Mouse (Mus musculus): ENCODE measurements around the gene Tanc1. TPM values are rescaled to one million over a fixed set of nuclear protein-coding genes. Genes with fewer than 3 reads are reported as not detected.

The Tanc1 gene
- polyA plus RNA-seq, 1 experiment = 1.00 TPM

- TF ChIP-seq GATA1 (IDR thresholded peaks at IDR 0.05; ENCODE audit: borderline replicate concordance, low read length) (no peak), FLI1 (IDR thresholded peaks at IDR 0.05; ENCODE audit: low read length) (no peak)
- Histone ChIP-seq H3K4me3 (replicated peaks) (no peak overlapping the region), H3K4me1 (peaks cover 30% of the 10 kb centered on the region), H3K36me3 (replicated peaks; ENCODE audit: low read length) (peaks cover 5% of the 10 kb centered on the region), H3K9me3 (peaks cover 6% of the 10 kb centered on the region), H3K27me3 (replicated peaks) (peaks cover 37% of the 10 kb centered on the region)
Observed at GRCm38 (mm10) chr2:59627502-59627901, 15.7 kb downstream of the Tanc1 start.

GRCm38 (mm10) chr2:59628057-59628901 is 16.4 kb downstream of the Tanc1 start:
- Histone ChIP-seq H3K9me3 (peaks cover 6% of the 10 kb centered on the region), H3K27me3 (replicated peaks) (peaks cover 37% of the 10 kb centered on the region), H3K4me3 (replicated peaks) (peak overlapping the region; percentile 31), H3K4me1 (peaks cover 31% of the 10 kb centered on the region), H3K36me3 (replicated peaks; ENCODE audit: low read length) (peaks cover 5% of the 10 kb centered on the region)
- no peak for TF ChIP-seq FLI1 (IDR thresholded peaks at IDR 0.05; ENCODE audit: low read length)
- TF ChIP-seq GATA1 (IDR thresholded peaks at IDR 0.05; ENCODE audit: borderline replicate concordance, low read length) = no peak

- Histone ChIP-seq H3K27me3 (replicated peaks) (peaks cover 37% of the 10 kb centered on the region), H3K4me1 (peaks cover 43% of the 10 kb centered on the region), H3K36me3 (replicated peaks; ENCODE audit: low read length) (no peaks in the 10 kb centered on the region), H3K4me3 (replicated peaks) (no peak overlapping the region), H3K9me3 (peaks cover 3% of the 10 kb centered on the region; the same call in 1 of the 2 replicates)
- TF ChIP-seq GATA1 (IDR thresholded peaks at IDR 0.05; ENCODE audit: borderline replicate concordance, low read length) = no peak
- no peak for TF ChIP-seq FLI1 (IDR thresholded peaks at IDR 0.05; ENCODE audit: low read length)
Observed at GRCm38 (mm10) chr2:59629829-59630228, 18.0 kb downstream of the Tanc1 start.

- H3K4me3 ChIP-seq (replicated peaks) = no peak overlapping the region
- peaks cover 39% of the 10 kb centered on the region for H3K27me3 ChIP-seq (replicated peaks)
- peaks cover 58% of the 10 kb centered on the region for H3K4me1 ChIP-seq
- H3K36me3 ChIP-seq (replicated peaks; ENCODE audit: low read length) = peaks cover 4% of the 10 kb centered on the region
- TF ChIP-seq FLI1 (IDR thresholded peaks at IDR 0.05; ENCODE audit: low read length) (no peak), GATA1 (IDR thresholded peaks at IDR 0.05; ENCODE audit: borderline replicate concordance, low read length) (no peak)
- peaks cover 13% of the 10 kb centered on the region for H3K9me3 ChIP-seq
Observed at GRCm38 (mm10) chr2:59631406-59631805, 19.6 kb downstream of the Tanc1 start.

- TF ChIP-seq FLI1 (IDR thresholded peaks at IDR 0.05; ENCODE audit: low read length) = no peak
- TF ChIP-seq GATA1 (IDR thresholded peaks at IDR 0.05; ENCODE audit: borderline replicate concordance, low read length) = no peak
- peaks cover 4% of the 10 kb centered on the region for H3K36me3 ChIP-seq (replicated peaks; ENCODE audit: low read length)
- H3K9me3 ChIP-seq = peaks cover 13% of the 10 kb centered on the region
- H3K4me3 ChIP-seq (replicated peaks) = no peak overlapping the region
- peaks cover 50% of the 10 kb centered on the region for H3K4me1 ChIP-seq
- H3K27me3 ChIP-seq (replicated peaks) = peaks cover 27% of the 10 kb centered on the region
Observed at GRCm38 (mm10) chr2:59633761-59634430, 22.1 kb downstream of the Tanc1 start.

- Histone ChIP-seq H3K27me3 (replicated peaks) (peaks cover 9% of the 10 kb centered on the region), H3K9me3 (peaks cover 13% of the 10 kb centered on the region), H3K4me1 (peaks cover 57% of the 10 kb centered on the region), H3K4me3 (replicated peaks) (no peak overlapping the region), H3K36me3 (replicated peaks; ENCODE audit: low read length) (peaks cover 4% of the 10 kb centered on the region)
- TF ChIP-seq FLI1 (IDR thresholded peaks at IDR 0.05; ENCODE audit: low read length) = no peak
- TF ChIP-seq GATA1 (IDR thresholded peaks at IDR 0.05; ENCODE audit: borderline replicate concordance, low read length) = no peak
Observed at GRCm38 (mm10) chr2:59637040-59637785, 25.4 kb downstream of the Tanc1 start.

- H3K9me3 ChIP-seq = no peaks in the 10 kb centered on the region
- no peak for TF ChIP-seq GATA1 (IDR thresholded peaks at IDR 0.05; ENCODE audit: borderline replicate concordance, low read length)
- H3K4me1 ChIP-seq = peaks cover 68% of the 10 kb centered on the region
- no peaks in the 10 kb centered on the region for H3K36me3 ChIP-seq (replicated peaks; ENCODE audit: low read length)
- H3K4me3 ChIP-seq (replicated peaks) = peak overlapping the region; percentile 79
- peaks cover 10% of the 10 kb centered on the region for H3K27me3 ChIP-seq (replicated peaks)
Observed at GRCm38 (mm10) chr2:59642722-59643121, 30.9 kb downstream of the Tanc1 start.

GRCm38 (mm10) chr2:59644816-59645215 is 33.0 kb downstream of the Tanc1 start:
- Histone ChIP-seq H3K4me1 (peaks cover 75% of the 10 kb centered on the region), H3K36me3 (replicated peaks; ENCODE audit: low read length) (peaks cover 2% of the 10 kb centered on the region), H3K27me3 (replicated peaks) (peaks cover 23% of the 10 kb centered on the region), H3K4me3 (replicated peaks) (no peak overlapping the region), H3K9me3 (no peaks in the 10 kb centered on the region)
- TF ChIP-seq FLI1 (IDR thresholded peaks at IDR 0.05; ENCODE audit: low read length) = no peak
- no peak for TF ChIP-seq GATA1 (IDR thresholded peaks at IDR 0.05; ENCODE audit: borderline replicate concordance, low read length)

- H3K4me1 ChIP-seq = peaks cover 78% of the 10 kb centered on the region
- TF ChIP-seq GATA1 (IDR thresholded peaks at IDR 0.05; ENCODE audit: borderline replicate concordance, low read length) = no peak
- TF ChIP-seq FLI1 (IDR thresholded peaks at IDR 0.05; ENCODE audit: low read length) = no peak
- H3K9me3 ChIP-seq = no peaks in the 10 kb centered on the region
- H3K27me3 ChIP-seq (replicated peaks) = peaks cover 25% of the 10 kb centered on the region
- no peak overlapping the region for H3K4me3 ChIP-seq (replicated peaks)
- H3K36me3 ChIP-seq (replicated peaks; ENCODE audit: low read length) = peaks cover 2% of the 10 kb centered on the region
Observed at GRCm38 (mm10) chr2:59645515-59645914, 33.7 kb downstream of the Tanc1 start.
